10 mouse cellular contexts compared by ENCODE assay signal in genomic region chr14:73313396-73313795, GRCm38 (mm10). TPM values are rescaled to one million over a fixed set of nuclear protein-coding genes. Genes with fewer than 3 reads are reported as not detected.
DNase-seq lines count a peak whose midpoint lies in the region; ATAC-seq and TF ChIP-seq lines count a peak whose summit lies in the region.
"Had no signal": no experiment of that assay in that cellular context is flagged by ENCODE, and none has a peak within 500 bp of the region (broad histone marks: within the 10 kb centered on the region; RNA-seq: fewer than 3 reads in every experiment).

No protein-coding gene starts in this region.

- no peak for TF ChIP-seq POLR2A in limb, embryonic 14.5 days (IDR thresholded peaks at IDR 0.05; ENCODE audit: borderline replicate concordance, extremely low read depth, insufficient read depth, insufficient read length)

- no peak overlapping the region for H3K4me3 ChIP-seq in heart, embryonic 13.5 days
- no peak overlapping the region for H3K4me3 ChIP-seq in heart, embryonic 10.5 days
- no peak overlapping the region for H3K4me3 ChIP-seq in limb, embryonic 14.5 days (replicated peaks; ENCODE audit: low read length)
- H3K4me3 ChIP-seq: forebrain, embryonic 10.5 days had no signal

- no peaks in the 10 kb centered on the region for H3K27me3 ChIP-seq in heart, embryonic 13.5 days (replicated peaks)
- H3K27me3 ChIP-seq in heart, embryonic 10.5 days (ENCODE audit: insufficient read depth, poor library complexity, severe bottlenecking), result no peaks in the 10 kb centered on the region
- no peaks in the 10 kb centered on the region for H3K27me3 ChIP-seq in limb, embryonic 14.5 days (ENCODE audit: control insufficient read depth, insufficient read depth, low read length)

- peaks cover 24% of the 10 kb centered on the region for H3K4me1 ChIP-seq in heart, embryonic 13.5 days
- 0 out of 2 replicates have a peak, but pooled peaks cover 4% of the 10 kb centered on the region for H3K4me1 ChIP-seq in heart, embryonic 10.5 days
- H3K4me1 ChIP-seq in limb, embryonic 14.5 days (ENCODE audit: control insufficient read depth, insufficient read depth, low read length), result no peaks in the 10 kb centered on the region
- H3K4me1 ChIP-seq: forebrain, embryonic 10.5 days had no signal

- no peak for ATAC-seq in heart, embryonic 13.5 days (ENCODE audit: extremely low read depth, insufficient number of reproducible peaks, low FRiP score, low TSS enrichment)
- peak; percentile 80; the same call in 1 of the 2 replicates for ATAC-seq in limb, embryonic 14.5 days (ENCODE audit: low FRiP score, low read depth)
- no peak for ATAC-seq in monocyte, adult 5-6 weeks (replicated peaks; ENCODE audit: insufficient number of reproducible peaks, low FRiP score, low TSS enrichment, poor library complexity, severe bottlenecking)
- ATAC-seq: intestine, postnatal 0 days had no signal

- no peak overlapping the region for H3K9ac ChIP-seq in heart, embryonic 13.5 days
- H3K9ac ChIP-seq in limb, embryonic 14.5 days (ENCODE audit: low read depth, low read length, severe bottlenecking), result no peak overlapping the region

- H3K4me2 ChIP-seq in heart, embryonic 13.5 days, result 0 out of 2 replicates have a peak overlapping the region, but pooled peaks have one; percentile 11
- H3K4me2 ChIP-seq in limb, embryonic 14.5 days (replicated peaks; ENCODE audit: low read depth, low read length, severe bottlenecking), result no peak overlapping the region

- no peak overlapping the region for H3K27ac ChIP-seq in heart, embryonic 13.5 days (replicated peaks)
- no peak overlapping the region for H3K27ac ChIP-seq in heart, embryonic 10.5 days
- no peak overlapping the region for H3K27ac ChIP-seq in limb, embryonic 14.5 days (replicated peaks; ENCODE audit: low read depth, low read length)
- H3K27ac ChIP-seq: forebrain, embryonic 10.5 days had no signal

- no peaks in the 10 kb centered on the region for H3K36me3 ChIP-seq in heart, embryonic 13.5 days
- no peaks in the 10 kb centered on the region for H3K36me3 ChIP-seq in heart, embryonic 10.5 days
- no peaks in the 10 kb centered on the region for H3K36me3 ChIP-seq in limb, embryonic 14.5 days (ENCODE audit: control insufficient read depth, insufficient read depth, low read length)
- H3K36me3 ChIP-seq: forebrain, embryonic 10.5 days had no signal

- no peaks in the 10 kb centered on the region for H3K9me3 ChIP-seq in heart, embryonic 13.5 days
- no peaks in the 10 kb centered on the region for H3K9me3 ChIP-seq in heart, embryonic 10.5 days
- H3K9me3 ChIP-seq in limb, embryonic 14.5 days (ENCODE audit: control insufficient read depth, low read length), result no peaks in the 10 kb centered on the region
- H3K9me3 ChIP-seq: forebrain, embryonic 10.5 days had no signal

- WGBS in heart, embryonic 13.5 days, result 38% methylated on average over 5 of the region's 5 CpGs
- 55% methylated on average over 5 of the region's 5 CpGs for WGBS in heart, embryonic 10.5 days
- WGBS in limb, embryonic 14.5 days, result 48% methylated on average over 5 of the region's 5 CpGs

- DNase-seq in heart, embryonic 10.5 days (ENCODE audit: low spot score), result no peak
- DNase-seq in retina, postnatal 1 day, result peak; percentile 16
- no peak for DNase-seq in retina, embryonic 14.5 days (ENCODE audit: low spot score)
- DNase-seq in limb, embryonic 14.5 days (ENCODE audit: low spot score), result peak; percentile 41
- DNase-seq in urinary bladder, postnatal 36 days (ENCODE audit: low spot score in 2 of 2), result peak; percentile 32 to 53
- DNase-seq in thymus, postnatal 0 days (ENCODE audit: low spot score), result no peak

RNA-seq across cellular contexts. Expression of gene Rb1, which starts 12.2 kb away (rescaled TPM):
- 12.5 and 14.3 TPM in 2 replicates for polyA plus RNA-seq in heart, embryonic 13.5 days (2015; fragmentation: Nextera tagmentation; extraction: Ambion mirVana)
- 7.7 and 9.5 TPM in 2 replicates for polyA plus RNA-seq in heart, embryonic 10.5 days (2016; fragmentation: Nextera tagmentation; extraction: Ambion mirVana)
- polyA plus RNA-seq in limb, embryonic 14.5 days (2012; rRNA removed), result 14.9 and 15.6 TPM in 2 replicates
- 29.6 and 31.0 TPM in 2 replicates for polyA plus RNA-seq in limb, embryonic 14.5 days (2014; fragmentation: Nextera tagmentation; extraction: Ambion mirVana)
- 82.3 to 133 TPM (median 104 TPM) in 3 replicates for total RNA-seq in monocyte, adult 5-6 weeks (2017)
- polyA plus RNA-seq in thymus, postnatal 0 days (2015; fragmentation: Nextera tagmentation; extraction: Ambion mirVana), result 51.7 and 54.3 TPM in 2 replicates

Comparison
In these comparisons a context has a peak if more than half of its experiments do, and no peak if none do; other contexts are left out.
1. DNase-seq: peak in retina, postnatal 1 day (single experiment), limb, embryonic 14.5 days (single experiment) and urinary bladder, postnatal 36 days (2 of 2); none in heart, embryonic 10.5 days (single experiment), retina, embryonic 14.5 days (single experiment) and thymus, postnatal 0 days (single experiment).